Mouse (Mus musculus) kidney, adult 8-10 months (tissue): ENCODE results near the gene Hoxa13.

Source experiments
- DNase-seq, 2 experiments: peaks; one replicate each; pipeline ENCODE4 v3.0.0; 2022

Gene Hoxa13

GRCm38 (mm10) chr6:52249415-52249738, 11.3 kb downstream of the Hoxa13 start:
- no peak for DNase-seq

GRCm38 (mm10) chr6:52248638-52249414, 11.9 kb downstream of the Hoxa13 start:
- DNase-seq = no peak

- no peak for DNase-seq
These were observed 12.7 kb downstream of the Hoxa13 start for GRCm38 (mm10) chr6:52247766-52248637.

- DNase-seq = no peak
These were observed 13.8 kb downstream of the Hoxa13 start for GRCm38 (mm10) chr6:52246916-52247315.

GRCm38 (mm10) chr6:52246403-52246803, 14.3 kb downstream of the Hoxa13 start:
- DNase-seq = no peak

- DNase-seq = no peak
These were observed 14.9 kb downstream of the Hoxa13 start, which contains the start of gene Hoxa11 for GRCm38 (mm10) chr6:52245757-52246142. Hoxa11 (minus strand) TSS chr6:52245810.

- no peak for DNase-seq
These were observed 15.5 kb downstream of the Hoxa13 start for GRCm38 (mm10) chr6:52245040-52245756.

GRCm38 (mm10) chr6:52244471-52245039, 16.1 kb downstream of the Hoxa13 start:
- DNase-seq = no peak

GRCm38 (mm10) chr6:52243681-52244121, 17.0 kb downstream of the Hoxa13 start:
- no peak for DNase-seq

- DNase-seq = no peak
These were observed 17.8 kb downstream of the Hoxa13 start for GRCm38 (mm10) chr6:52242801-52243332.

- DNase-seq = no peak
These were observed 19.6 kb downstream of the Hoxa13 start for GRCm38 (mm10) chr6:52241001-52241621.

- peak; percentile 91 to 93 for DNase-seq
These were observed 20.2 kb downstream of the Hoxa13 start, which contains the start of gene Hoxa10 for GRCm38 (mm10) chr6:52240389-52241000. Hoxa10 (minus strand) TSS chr6:52240854.

GRCm38 (mm10) chr6:52239625-52240388, 20.9 kb downstream of the Hoxa13 start:
- DNase-seq = no peak

GRCm38 (mm10) chr6:52238976-52239375, 21.7 kb downstream of the Hoxa13 start:
- peak in 1 of 2 experiments; percentile 15 for DNase-seq

GRCm38 (mm10) chr6:52238155-52238545, 22.5 kb downstream of the Hoxa13 start:
- peak in 1 of 2 experiments; percentile 30 for DNase-seq

- peak in 1 of 2 experiments; percentile 28 for DNase-seq
These were observed 23.1 kb downstream of the Hoxa13 start for GRCm38 (mm10) chr6:52237346-52238154.

- DNase-seq = peak in 1 of 2 experiments; percentile 14
These were observed 23.9 kb downstream of the Hoxa13 start for GRCm38 (mm10) chr6:52236806-52237205.

- DNase-seq = no peak
These were observed 24.8 kb downstream of the Hoxa13 start for GRCm38 (mm10) chr6:52235866-52236265.

GRCm38 (mm10) chr6:52235267-52235666, 25.4 kb downstream of the Hoxa13 start:
- DNase-seq = no peak
